Mouse (Mus musculus): ENCODE results near the gene Cep152.

- TF ChIP-seq POLR2A (IDR thresholded peaks at IDR 0.05; ENCODE audit: insufficient read depth, low read depth, low read length) = no peak
- TF ChIP-seq CTCF (IDR thresholded peaks at IDR 0.05) = no peak
- TF ChIP-seq EP300 (IDR thresholded peaks at IDR 0.05; ENCODE audit: insufficient read depth, low read depth, low read length) = no peak
Observed at GRCm38 (mm10) chr2:125581081-125581480, 43.8 kb downstream of the Cep152 start.
